In genomic region chr13:24448578-24448977, GRCm38 (mm10) we compare ENCODE assay signal across 28 mouse cellular contexts.
"Had no signal": no experiment of that assay in that cellular context is flagged by ENCODE, and none has a peak within 500 bp of the region (broad histone marks: within the 10 kb centered on the region; RNA-seq: fewer than 3 reads in every experiment).

No protein-coding gene starts in this region.

- H3K4me2 ChIP-seq: embryonic facial prominence, embryonic 12.5 days; embryonic facial prominence, embryonic 13.5 days; embryonic facial prominence, embryonic 15.5 days; forebrain, embryonic 12.5 days; forebrain, embryonic 13.5 days; forebrain, embryonic 15.5 days had no signal

- H3K4me1 ChIP-seq: embryonic facial prominence, embryonic 12.5 days; embryonic facial prominence, embryonic 13.5 days; embryonic facial prominence, embryonic 15.5 days; forebrain, embryonic 10.5 days; forebrain, embryonic 12.5 days; forebrain, embryonic 13.5 days; forebrain, embryonic 15.5 days; heart, embryonic 10.5 days had no signal

- H3K27ac ChIP-seq: embryonic facial prominence, embryonic 10.5 days; embryonic facial prominence, embryonic 12.5 days; embryonic facial prominence, embryonic 13.5 days; embryonic facial prominence, embryonic 15.5 days; forebrain, embryonic 10.5 days; forebrain, embryonic 12.5 days; forebrain, embryonic 13.5 days; forebrain, embryonic 15.5 days; gastrocnemius, adult 2 months; heart, adult 2 months; heart, embryonic 10.5 days had no signal

- DNase-seq: cerebellum, adult 8-10 months; cerebellum, adult 9-10 months; cerebellum, adult 9-11 months; cerebellum, postnatal 10 days; cerebellum, postnatal 14 days; cerebellum, postnatal 25 days; cerebellum, postnatal 36 days; embryo, embryonic 11 days; forebrain, postnatal 0 days; gastrocnemius, adult 2 months; gastrocnemius, postnatal 10 days; gastrocnemius, postnatal 14 days; gastrocnemius, postnatal 25 days; gastrocnemius, postnatal 36 days; heart, adult 18-20 months; heart, adult 2 months had no signal

- H3K9me3 ChIP-seq: embryonic facial prominence, embryonic 10.5 days; embryonic facial prominence, embryonic 12.5 days; embryonic facial prominence, embryonic 13.5 days; embryonic facial prominence, embryonic 15.5 days; forebrain, embryonic 10.5 days; forebrain, embryonic 12.5 days; forebrain, embryonic 13.5 days; forebrain, embryonic 15.5 days; heart, embryonic 10.5 days had no signal

- H3K9ac ChIP-seq: embryonic facial prominence, embryonic 12.5 days; embryonic facial prominence, embryonic 13.5 days; embryonic facial prominence, embryonic 15.5 days; forebrain, embryonic 12.5 days; forebrain, embryonic 13.5 days; forebrain, embryonic 15.5 days; forebrain, postnatal 0 days had no signal

- ATAC-seq: forebrain, embryonic 13.5 days; forebrain, embryonic 14.5 days; forebrain, embryonic 15.5 days; forebrain, embryonic 16.5 days; forebrain, postnatal 0 days had no signal

- H3K4me3 ChIP-seq: embryonic facial prominence, embryonic 10.5 days; embryonic facial prominence, embryonic 12.5 days; embryonic facial prominence, embryonic 13.5 days; embryonic facial prominence, embryonic 15.5 days; erythroblast, embryonic 14.5 days; forebrain, embryonic 10.5 days; forebrain, embryonic 12.5 days; forebrain, embryonic 13.5 days; forebrain, embryonic 15.5 days; gastrocnemius, adult 2 months; heart, adult 2 months; heart, embryonic 10.5 days had no signal

- H3K27me3 ChIP-seq: embryonic facial prominence, embryonic 12.5 days; embryonic facial prominence, embryonic 13.5 days; embryonic facial prominence, embryonic 15.5 days; forebrain, embryonic 12.5 days; forebrain, embryonic 13.5 days; forebrain, embryonic 15.5 days had no signal

- H3K36me3 ChIP-seq: embryonic facial prominence, embryonic 10.5 days; embryonic facial prominence, embryonic 12.5 days; embryonic facial prominence, embryonic 13.5 days; embryonic facial prominence, embryonic 15.5 days; forebrain, embryonic 10.5 days; forebrain, embryonic 12.5 days; forebrain, embryonic 15.5 days; heart, embryonic 10.5 days had no signal
